Mouse (Mus musculus): Measurements from ENCODE around the gene Cxcr3. TPM values are rescaled to one million over a fixed set of nuclear protein-coding genes. Genes with fewer than 3 reads are reported as not detected.

Cxcr3 gene
- polyA plus RNA-seq, 2 experiments: 0.36 to 0.62 TPM

- no peak overlapping the region for H3K4me2 ChIP-seq (replicated peaks; ENCODE audit: low read depth, low read length, severe bottlenecking)
- ATAC-seq (ENCODE audit: low FRiP score, low read depth) (no peak), DNase-seq (ENCODE audit: low spot score) (no peak)
- TF ChIP-seq POLR2A (IDR thresholded peaks at IDR 0.05; ENCODE audit: borderline replicate concordance, extremely low read depth, insufficient read depth, insufficient read length): no peak
- H3K27me3 ChIP-seq (ENCODE audit: control insufficient read depth, insufficient read depth, low read length): no peaks in the 10 kb centered on the region
- no peaks in the 10 kb centered on the region for H3K4me1 ChIP-seq (ENCODE audit: control insufficient read depth, insufficient read depth, low read length)
- H3K9me3 ChIP-seq (ENCODE audit: control insufficient read depth, low read length): no peaks in the 10 kb centered on the region
- no peak overlapping the region for H3K4me3 ChIP-seq (replicated peaks; ENCODE audit: low read length)
- no peak overlapping the region for H3K27ac ChIP-seq (replicated peaks; ENCODE audit: low read depth, low read length)
- H3K9ac ChIP-seq (ENCODE audit: low read depth, low read length, severe bottlenecking): no peak overlapping the region
- H3K36me3 ChIP-seq (ENCODE audit: control insufficient read depth, insufficient read depth, low read length): no peaks in the 10 kb centered on the region
These were observed 4.1 kb downstream of the Cxcr3 start for GRCm38 (mm10) chrX:101730010-101730409.

GRCm38 (mm10) chrX:101720401-101720800 lies 13.7 kb downstream of the Cxcr3 start:
- H3K4me3 ChIP-seq (replicated peaks; ENCODE audit: low read length): no peak overlapping the region
- no peaks in the 10 kb centered on the region for H3K36me3 ChIP-seq (ENCODE audit: control insufficient read depth, insufficient read depth, low read length)
- TF ChIP-seq POLR2A (IDR thresholded peaks at IDR 0.05; ENCODE audit: borderline replicate concordance, extremely low read depth, insufficient read depth, insufficient read length): no peak
- H3K4me2 ChIP-seq (replicated peaks; ENCODE audit: low read depth, low read length, severe bottlenecking): no peak overlapping the region
- no peak overlapping the region for H3K9ac ChIP-seq (ENCODE audit: low read depth, low read length, severe bottlenecking)
- no peaks in the 10 kb centered on the region for H3K27me3 ChIP-seq (ENCODE audit: control insufficient read depth, insufficient read depth, low read length)
- H3K9me3 ChIP-seq (ENCODE audit: control insufficient read depth, low read length): no peaks in the 10 kb centered on the region
- ATAC-seq (ENCODE audit: low FRiP score, low read depth): no peak
- H3K27ac ChIP-seq (replicated peaks; ENCODE audit: low read depth, low read length): no peak overlapping the region
- 63% methylated on average over 1 of the region's 1 CpGs for WGBS
- no peaks in the 10 kb centered on the region for H3K4me1 ChIP-seq (ENCODE audit: control insufficient read depth, insufficient read depth, low read length)
- no peak for DNase-seq (ENCODE audit: low spot score)

- H3K4me2 ChIP-seq (replicated peaks; ENCODE audit: low read depth, low read length, severe bottlenecking): no peak overlapping the region
- H3K27me3 ChIP-seq (ENCODE audit: control insufficient read depth, insufficient read depth, low read length): no peaks in the 10 kb centered on the region
- H3K36me3 ChIP-seq (ENCODE audit: control insufficient read depth, insufficient read depth, low read length): no peaks in the 10 kb centered on the region
- no peak overlapping the region for H3K4me3 ChIP-seq (replicated peaks; ENCODE audit: low read length)
- no peaks in the 10 kb centered on the region for H3K9me3 ChIP-seq (ENCODE audit: control insufficient read depth, low read length)
- DNase-seq (ENCODE audit: low spot score) (no peak), ATAC-seq (ENCODE audit: low FRiP score, low read depth) (no peak)
- no peak overlapping the region for H3K27ac ChIP-seq (replicated peaks; ENCODE audit: low read depth, low read length)
- 84% methylated on average over 5 of the region's 7 CpGs for WGBS
- H3K4me1 ChIP-seq (ENCODE audit: control insufficient read depth, insufficient read depth, low read length): no peaks in the 10 kb centered on the region
- TF ChIP-seq POLR2A (IDR thresholded peaks at IDR 0.05; ENCODE audit: borderline replicate concordance, extremely low read depth, insufficient read depth, insufficient read length): no peak
- H3K9ac ChIP-seq (ENCODE audit: low read depth, low read length, severe bottlenecking): no peak overlapping the region
These were observed 29.0 kb downstream of the Cxcr3 start for GRCm38 (mm10) chrX:101705111-101705510.

GRCm38 (mm10) chrX:101698232-101698631 lies 35.8 kb downstream of the Cxcr3 start:
- Histone ChIP-seq H3K4me1 (ENCODE audit: control insufficient read depth, insufficient read depth, low read length) (no peaks in the 10 kb centered on the region), H3K36me3 (ENCODE audit: control insufficient read depth, insufficient read depth, low read length) (no peaks in the 10 kb centered on the region), H3K27ac (replicated peaks; ENCODE audit: low read depth, low read length) (no peak overlapping the region), H3K9ac (ENCODE audit: low read depth, low read length, severe bottlenecking) (no peak overlapping the region), H3K9me3 (ENCODE audit: control insufficient read depth, low read length) (peaks cover 23% of the 10 kb centered on the region), H3K27me3 (ENCODE audit: control insufficient read depth, insufficient read depth, low read length) (no peaks in the 10 kb centered on the region), H3K4me2 (replicated peaks; ENCODE audit: low read depth, low read length, severe bottlenecking) (no peak overlapping the region), H3K4me3 (replicated peaks; ENCODE audit: low read length) (no peak overlapping the region)
- ATAC-seq (ENCODE audit: low FRiP score, low read depth) (no peak), DNase-seq (ENCODE audit: low spot score) (no peak)
- WGBS: 76% methylated on average over 20 of the region's 23 CpGs
- TF ChIP-seq POLR2A (IDR thresholded peaks at IDR 0.05; ENCODE audit: borderline replicate concordance, extremely low read depth, insufficient read depth, insufficient read length): no peak

- 71% methylated on average over 48 of the region's 54 CpGs for WGBS
- TF ChIP-seq POLR2A (IDR thresholded peaks at IDR 0.05; ENCODE audit: borderline replicate concordance, extremely low read depth, insufficient read depth, insufficient read length): no peak
- Histone ChIP-seq H3K9me3 (ENCODE audit: control insufficient read depth, low read length) (peaks cover 23% of the 10 kb centered on the region), H3K27me3 (ENCODE audit: control insufficient read depth, insufficient read depth, low read length) (no peaks in the 10 kb centered on the region), H3K4me2 (replicated peaks; ENCODE audit: low read depth, low read length, severe bottlenecking) (no peak overlapping the region), H3K4me3 (replicated peaks; ENCODE audit: low read length) (no peak overlapping the region), H3K4me1 (ENCODE audit: control insufficient read depth, insufficient read depth, low read length) (no peaks in the 10 kb centered on the region), H3K27ac (replicated peaks; ENCODE audit: low read depth, low read length) (no peak overlapping the region), H3K36me3 (ENCODE audit: control insufficient read depth, insufficient read depth, low read length) (no peaks in the 10 kb centered on the region), H3K9ac (ENCODE audit: low read depth, low read length, severe bottlenecking) (no peak overlapping the region)
- DNase-seq (ENCODE audit: low spot score) (no peak), ATAC-seq (ENCODE audit: low FRiP score, low read depth) (no peak)
These were observed 36.5 kb downstream of the Cxcr3 start for GRCm38 (mm10) chrX:101697537-101697936.

GRCm38 (mm10) chrX:101695686-101696085 lies 38.4 kb downstream of the Cxcr3 start:
- no peaks in the 10 kb centered on the region for H3K4me1 ChIP-seq (ENCODE audit: control insufficient read depth, insufficient read depth, low read length)
- DNase-seq (ENCODE audit: low spot score): no peak
- H3K9me3 ChIP-seq (ENCODE audit: control insufficient read depth, low read length): peaks cover 23% of the 10 kb centered on the region
- no peaks in the 10 kb centered on the region for H3K36me3 ChIP-seq (ENCODE audit: control insufficient read depth, insufficient read depth, low read length)
- no peak overlapping the region for H3K4me2 ChIP-seq (replicated peaks; ENCODE audit: low read depth, low read length, severe bottlenecking)
- no peaks in the 10 kb centered on the region for H3K27me3 ChIP-seq (ENCODE audit: control insufficient read depth, insufficient read depth, low read length)
- no peak overlapping the region for H3K27ac ChIP-seq (replicated peaks; ENCODE audit: low read depth, low read length)
- no peak overlapping the region for H3K4me3 ChIP-seq (replicated peaks; ENCODE audit: low read length)
- TF ChIP-seq POLR2A (IDR thresholded peaks at IDR 0.05; ENCODE audit: borderline replicate concordance, extremely low read depth, insufficient read depth, insufficient read length): no peak
- ATAC-seq (ENCODE audit: low FRiP score, low read depth): no peak
- H3K9ac ChIP-seq (ENCODE audit: low read depth, low read length, severe bottlenecking): no peak overlapping the region
- WGBS: 92% methylated on average over 27 of the region's 27 CpGs

Other genes with a start within 250 kb of the Cxcr3 start
- 14.9 and 31.7 TPM in 2 replicates for gene Taf1, start 201.5 kb downstream of the Cxcr3 start, polyA plus RNA-seq (2012; rRNA removed)
- gene Taf1, start 201.5 kb downstream of the Cxcr3 start, polyA plus RNA-seq (2014; fragmentation: Nextera tagmentation; extraction: Ambion mirVana): 14.4 and 16.7 TPM in 2 replicates
- 354 and 370 TPM in 2 replicates for gene Ogt, start 94.2 kb downstream of the Cxcr3 start, polyA plus RNA-seq (2012; rRNA removed)
- 207 and 220 TPM in 2 replicates for gene Ogt, start 94.2 kb downstream of the Cxcr3 start, polyA plus RNA-seq (2014; fragmentation: Nextera tagmentation; extraction: Ambion mirVana)
- 0.19 and 0.20 TPM in 2 replicates for gene Gm4779, start 60.2 kb upstream of the Cxcr3 start, polyA plus RNA-seq (2012; rRNA removed)
- gene Gm4779, start 60.2 kb upstream of the Cxcr3 start, polyA plus RNA-seq (2014; fragmentation: Nextera tagmentation; extraction: Ambion mirVana): 0.29 TPM in 1 of 2 replicates, not detected in the other
- gene 8030474K03Rik, start 60.4 kb upstream of the Cxcr3 start, polyA plus RNA-seq (2012; rRNA removed): 0.08 and 0.15 TPM in 2 replicates
- gene 8030474K03Rik, start 60.4 kb upstream of the Cxcr3 start, polyA plus RNA-seq (2014; fragmentation: Nextera tagmentation; extraction: Ambion mirVana): 0.11 TPM in 1 of 2 replicates, not detected in the other
- gene Nhsl2, start 115.1 kb upstream of the Cxcr3 start, polyA plus RNA-seq (2012; rRNA removed): 6.6 and 7.6 TPM in 2 replicates
- 13.5 and 16.0 TPM in 2 replicates for gene Nhsl2, start 115.1 kb upstream of the Cxcr3 start, polyA plus RNA-seq (2014; fragmentation: Nextera tagmentation; extraction: Ambion mirVana)

Measured in limb, embryonic 14.5 days (tissue).